Comparison of ENCODE assay signal across 8 mouse cellular contexts in the genomic region with DNA sequence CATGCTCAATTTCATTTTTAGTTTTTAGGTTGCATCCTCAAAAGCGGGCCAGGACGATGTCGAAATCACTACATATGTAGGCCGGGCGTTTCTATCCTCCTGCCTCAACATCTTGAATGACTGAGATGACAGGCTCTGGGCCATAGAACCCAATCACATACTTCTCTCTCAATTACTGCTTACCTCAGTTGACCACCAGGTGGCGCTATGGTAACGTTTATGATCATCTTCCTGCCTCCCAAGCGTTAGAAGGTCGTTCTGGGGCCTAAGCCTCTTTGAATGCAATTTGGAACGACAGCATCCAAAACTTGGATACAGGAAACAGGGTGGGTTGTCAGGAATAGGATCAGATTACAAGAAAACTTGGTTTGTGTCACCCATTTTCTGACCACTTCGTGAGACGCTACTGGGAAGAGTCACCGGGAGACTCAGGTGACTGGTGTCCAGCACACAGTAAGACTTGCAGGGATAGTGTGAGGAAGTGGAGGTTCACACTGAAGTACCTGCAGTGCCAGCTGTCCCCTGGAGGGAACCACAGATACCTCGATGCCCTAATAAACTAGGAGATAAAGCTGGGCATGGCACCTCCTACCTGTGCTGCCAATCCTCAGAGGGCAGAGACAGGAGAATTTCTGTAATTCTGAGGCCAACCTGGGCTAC. TPM values are rescaled to one million over a fixed set of nuclear protein-coding genes. Genes with fewer than 3 reads are reported as not detected.
DNase-seq lines count a peak whose midpoint lies in the region; ATAC-seq lines count a peak whose summit lies in the region.

No protein-coding gene starts in this region.

- intact Hi-C loops in heart, postnatal 25 days (cut with DNase I): loop anchor here (1.0 to 2.0 kb wide), 3 partner anchors 18 to 135 kb away; no protein-coding TSS in a partner anchor

- peaks cover 7% of the 10 kb centered on the region for H3K4me1 ChIP-seq in hindbrain, embryonic 16.5 days (ENCODE audit: control insufficient read depth, insufficient read depth, low read depth, low read length)

- H3K4me2 ChIP-seq in hindbrain, embryonic 16.5 days (ENCODE audit: low read length): no peak overlapping the region

- 19% methylated on average over 14 of the region's 14 CpGs for WGBS in hindbrain, embryonic 16.5 days

- H3K36me3 ChIP-seq in hindbrain, embryonic 16.5 days (ENCODE audit: control insufficient read depth, insufficient read depth, low read length): no peaks in the 10 kb centered on the region

- H3K27ac ChIP-seq in hindbrain, embryonic 16.5 days (ENCODE audit: low read depth, low read length): peak overlapping the region; percentile 73

- no peak overlapping the region for H3K4me3 ChIP-seq in hindbrain, embryonic 16.5 days (ENCODE audit: low read length)

- peak; percentile 73 for ATAC-seq in hindbrain, embryonic 16.5 days
- peak; percentile 89 for ATAC-seq in megakaryocyte progenitor cell, adult 5-6 weeks (replicated peaks; ENCODE audit: poor library complexity)

- H3K27me3 ChIP-seq in hindbrain, embryonic 16.5 days (replicated peaks; ENCODE audit: control insufficient read depth, insufficient read depth, low read length): no peaks in the 10 kb centered on the region

- peak; percentile 97 for DNase-seq in heart, adult 11 months
- no peak for DNase-seq in heart, postnatal 25 days (ENCODE audit: low spot score)
- peak; percentile 94 to 96 for DNase-seq in cerebellum, postnatal 10 days
- peak; percentile 88 to 94 for DNase-seq in frontal cortex, postnatal 36 days (ENCODE audit: low spot score in 2 of 2)
- peak; percentile 92 for DNase-seq in left cerebral cortex, adult 18-20 months (ENCODE audit: low spot score in 2 of 2)
- DNase-seq in right cerebral cortex, postnatal 4 days: peak; percentile 94

- H3K9ac ChIP-seq in hindbrain, embryonic 16.5 days (ENCODE audit: low read depth, low read length): no peak overlapping the region

- no peaks in the 10 kb centered on the region for H3K9me3 ChIP-seq in hindbrain, embryonic 16.5 days (ENCODE audit: control insufficient read depth, low read length)

RNA-seq across cellular contexts. Expression of a gene that starts 8.2 kb away (rescaled TPM):
- total RNA-seq in heart, postnatal 25 days (2021): 100 to 1,000 TPM; 196 to 203 TPM
- 419 and 442 TPM in 2 replicates for polyA plus RNA-seq in hindbrain, embryonic 16.5 days (2015; fragmentation: Nextera tagmentation; extraction: Ambion mirVana)
- 1,000 to 10,000 TPM; 1,746 to 1,798 TPM for total RNA-seq in left cerebral cortex, adult 18-20 months (2021)
- total RNA-seq in megakaryocyte progenitor cell, adult 5-6 weeks (2015): 125 and 150 TPM in 2 replicates
- total RNA-seq in megakaryocyte progenitor cell, adult 5-6 weeks (2017): 419 and 440 TPM in 2 replicates

RNA-seq across cellular contexts. Expression of a gene that starts 12.4 kb away (rescaled TPM):
- total RNA-seq in heart, postnatal 25 days (2021): 1 to 10 TPM; 3.7 to 4.1 TPM
- 143 and 146 TPM in 2 replicates for polyA plus RNA-seq in hindbrain, embryonic 16.5 days (2015; fragmentation: Nextera tagmentation; extraction: Ambion mirVana)
- total RNA-seq in left cerebral cortex, adult 18-20 months (2021): 100 to 1,000 TPM; 291 to 326 TPM
- not detected in 2 replicates for total RNA-seq in megakaryocyte progenitor cell, adult 5-6 weeks (2015)
- 0.20 TPM in 1 of 2 replicates, not detected in the other for total RNA-seq in megakaryocyte progenitor cell, adult 5-6 weeks (2017)

RNA-seq across cellular contexts. Expression of a gene that starts 25.8 kb away (rescaled TPM):
- 1 to 10 TPM; 2.1 to 3.1 TPM for total RNA-seq in heart, postnatal 25 days (2021)
- 0.14 and 0.26 TPM in 2 replicates for polyA plus RNA-seq in hindbrain, embryonic 16.5 days (2015; fragmentation: Nextera tagmentation; extraction: Ambion mirVana)
- total RNA-seq in left cerebral cortex, adult 18-20 months (2021): under 1 TPM in 1 of 2 experiments, not detected in 1; 0.12 TPM
- 2.1 and 2.6 TPM in 2 replicates for total RNA-seq in megakaryocyte progenitor cell, adult 5-6 weeks (2015)
- 1.8 and 4.0 TPM in 2 replicates for total RNA-seq in megakaryocyte progenitor cell, adult 5-6 weeks (2017)

RNA-seq across cellular contexts. Expression of a gene that starts 27.4 kb away (rescaled TPM):
- not detected for total RNA-seq in heart, postnatal 25 days (2021)
- 57.4 and 58.3 TPM in 2 replicates for polyA plus RNA-seq in hindbrain, embryonic 16.5 days (2015; fragmentation: Nextera tagmentation; extraction: Ambion mirVana)
- 100 to 1,000 TPM; 112 to 119 TPM for total RNA-seq in left cerebral cortex, adult 18-20 months (2021)
- total RNA-seq in megakaryocyte progenitor cell, adult 5-6 weeks (2015): not detected in 2 replicates
- total RNA-seq in megakaryocyte progenitor cell, adult 5-6 weeks (2017): not detected in 2 replicates

RNA-seq across cellular contexts. Expression of a gene that starts 40.5 kb away (rescaled TPM):
- total RNA-seq in heart, postnatal 25 days (2021): under 1 TPM; 0.45 to 0.86 TPM
- polyA plus RNA-seq in hindbrain, embryonic 16.5 days (2015; fragmentation: Nextera tagmentation; extraction: Ambion mirVana): 1.5 and 1.6 TPM in 2 replicates
- 1 to 10 TPM; 2.9 to 3.4 TPM for total RNA-seq in left cerebral cortex, adult 18-20 months (2021)
- total RNA-seq in megakaryocyte progenitor cell, adult 5-6 weeks (2015): not detected in 2 replicates
- total RNA-seq in megakaryocyte progenitor cell, adult 5-6 weeks (2017): not detected in 2 replicates

Comparison
In these comparisons a context has a peak if more than half of its experiments do, and no peak if none do; other contexts are left out.
1. RNA of a gene that starts 12.4 kb away (total RNA-seq): 291 to 326 TPM in left cerebral cortex, adult 18-20 months; 3.7 to 4.1 TPM in heart, postnatal 25 days and 0.20 TPM in megakaryocyte progenitor cell, adult 5-6 weeks; every median in the first group is over 10 times any median in the second.